Mouse (Mus musculus) regulatory T cell (primary cell): ENCODE results near the gene Cabin1.

Experiments
- in situ Hi-C: fragments of 300-600 bp; cut with MboI, MseI; formaldehyde crosslinking; loops from one replicate; pipeline ENCODE4 v1.15.1; 2025; ENCODE audit warnings: high pct_unique_total_duplicates

Gene Cabin1

GRCm38 (mm10) chr10:75703504-75703903 lies 60.6 kb downstream of the Cabin1 start:
- in situ Hi-C loops = no loop called here

- in situ Hi-C loops = no loop called here
Observed at GRCm38 (mm10) chr10:75702494-75702893, 61.6 kb downstream of the Cabin1 start.

GRCm38 (mm10) chr10:75701280-75701679 lies 62.9 kb downstream of the Cabin1 start:
- in situ Hi-C loops = no loop called here

GRCm38 (mm10) chr10:75697693-75698092 lies 66.4 kb downstream of the Cabin1 start:
- in situ Hi-C loops = no loop called here

GRCm38 (mm10) chr10:75696597-75697355 lies 67.4 kb downstream of the Cabin1 start:
- in situ Hi-C loops = no loop called here

GRCm38 (mm10) chr10:75695521-75695920 lies 68.6 kb downstream of the Cabin1 start:
- in situ Hi-C loops = no loop called here

GRCm38 (mm10) chr10:75695078-75695477 lies 69.1 kb downstream of the Cabin1 start:
- in situ Hi-C loops = no loop called here

- in situ Hi-C loops = no loop called here
Observed at GRCm38 (mm10) chr10:75694567-75694966, 69.6 kb downstream of the Cabin1 start.

GRCm38 (mm10) chr10:75693451-75694233 lies 70.5 kb downstream of the Cabin1 start:
- in situ Hi-C loops = no loop called here

- in situ Hi-C loops = no loop called here
Observed at GRCm38 (mm10) chr10:75688598-75688997, 75.5 kb downstream of the Cabin1 start.

- in situ Hi-C loops = no loop called here
Observed at GRCm38 (mm10) chr10:75686724-75687123, 77.4 kb downstream of the Cabin1 start.

- in situ Hi-C loops = no loop called here
Observed at GRCm38 (mm10) chr10:75684035-75685004, 79.8 kb downstream of the Cabin1 start.

- in situ Hi-C loops = no loop called here
Observed at GRCm38 (mm10) chr10:75680574-75681001, 83.6 kb downstream of the Cabin1 start.

GRCm38 (mm10) chr10:75679204-75679603 lies 84.9 kb downstream of the Cabin1 start:
- in situ Hi-C loops = no loop called here

GRCm38 (mm10) chr10:75677989-75678388 lies 86.2 kb downstream of the Cabin1 start:
- in situ Hi-C loops = no loop called here

GRCm38 (mm10) chr10:75677571-75677970 lies 86.6 kb downstream of the Cabin1 start:
- in situ Hi-C loops = no loop called here

- in situ Hi-C loops = no loop called here
Observed at GRCm38 (mm10) chr10:75676819-75677565, 87.1 kb downstream of the Cabin1 start.

GRCm38 (mm10) chr10:75676286-75676685 lies 87.9 kb downstream of the Cabin1 start:
- in situ Hi-C loops = no loop called here

GRCm38 (mm10) chr10:75675594-75675993 lies 88.5 kb downstream of the Cabin1 start:
- in situ Hi-C loops = no loop called here

GRCm38 (mm10) chr10:75669936-75670335 lies 94.2 kb downstream of the Cabin1 start:
- in situ Hi-C loops = no loop called here

GRCm38 (mm10) chr10:75667911-75668270 lies 96.2 kb downstream of the Cabin1 start:
- in situ Hi-C loops = no loop called here
